Mouse (Mus musculus): Measurements from ENCODE around the gene Dus4l.

The Dus4l gene

DNA sequence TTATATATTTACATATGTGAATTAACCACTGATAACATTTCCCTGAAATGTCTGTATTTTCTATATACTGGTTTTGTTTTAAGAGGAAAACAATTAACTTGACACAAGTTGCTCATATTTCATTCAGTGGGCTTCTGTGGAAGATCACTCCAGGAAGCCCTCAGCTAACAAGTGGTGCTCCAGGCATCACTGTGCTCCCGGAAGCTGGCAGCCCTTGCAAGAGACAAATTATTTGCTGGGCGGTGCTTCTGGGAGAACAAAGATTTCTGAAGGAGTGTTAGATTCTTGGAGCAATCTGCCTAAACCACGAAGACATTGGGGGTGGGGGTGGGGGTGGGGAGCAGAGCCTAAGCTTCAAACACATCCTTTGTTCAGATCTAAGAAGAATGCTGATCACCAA is 62.6 kb downstream of the Dus4l start:
- DNase-seq (ENCODE audit: low spot score in 2 of 2), result no peak
